Mouse (Mus musculus) layer of hippocampus, postnatal 10 days (tissue): ENCODE data around the gene Haus8. TPM values are rescaled to one million over a fixed set of nuclear protein-coding genes. Genes with fewer than 3 reads are reported as not detected.
A peak's percentile ranks its signal among the peaks of the same experiment; 100 is the strongest.
"Not testable (repeated sequence)": the region's sequence is repeated elsewhere in the genome, so short reads cannot be mapped to it uniquely, and the experiment has no call there.

Source experiments
- DNase-seq, 2 experiments: peaks; one replicate each; pipeline ENCODE4 v3.0.0; 2021; ENCODE audit warnings: low spot score in 2 of 2
- long read RNA-seq: library from polyadenylated mRNA; stranded (forward); transcript quantifications from one replicate; pipeline ENCODE4 v2.0.0, GENCODE M21; 2023
- total RNA-seq, 2 experiments: library from RNA; stranded (reverse); gene quantifications; 2 replicates each; pipeline ENCODE4 v1.2.3; 2021

Gene Haus8
- total RNA-seq, result 10 to 100 TPM; 19.0 to 22.3 TPM
- long read RNA-seq, transcript Haus8-201 (11 exons, 2,013 nt), result major isoform, 9 of 14 reads
- long read RNA-seq, partial matches to known transcripts, result 0 of 14 reads
- long read RNA-seq, other reads (novel, unspliced or antisense), result 5 of 14 reads

DNA sequence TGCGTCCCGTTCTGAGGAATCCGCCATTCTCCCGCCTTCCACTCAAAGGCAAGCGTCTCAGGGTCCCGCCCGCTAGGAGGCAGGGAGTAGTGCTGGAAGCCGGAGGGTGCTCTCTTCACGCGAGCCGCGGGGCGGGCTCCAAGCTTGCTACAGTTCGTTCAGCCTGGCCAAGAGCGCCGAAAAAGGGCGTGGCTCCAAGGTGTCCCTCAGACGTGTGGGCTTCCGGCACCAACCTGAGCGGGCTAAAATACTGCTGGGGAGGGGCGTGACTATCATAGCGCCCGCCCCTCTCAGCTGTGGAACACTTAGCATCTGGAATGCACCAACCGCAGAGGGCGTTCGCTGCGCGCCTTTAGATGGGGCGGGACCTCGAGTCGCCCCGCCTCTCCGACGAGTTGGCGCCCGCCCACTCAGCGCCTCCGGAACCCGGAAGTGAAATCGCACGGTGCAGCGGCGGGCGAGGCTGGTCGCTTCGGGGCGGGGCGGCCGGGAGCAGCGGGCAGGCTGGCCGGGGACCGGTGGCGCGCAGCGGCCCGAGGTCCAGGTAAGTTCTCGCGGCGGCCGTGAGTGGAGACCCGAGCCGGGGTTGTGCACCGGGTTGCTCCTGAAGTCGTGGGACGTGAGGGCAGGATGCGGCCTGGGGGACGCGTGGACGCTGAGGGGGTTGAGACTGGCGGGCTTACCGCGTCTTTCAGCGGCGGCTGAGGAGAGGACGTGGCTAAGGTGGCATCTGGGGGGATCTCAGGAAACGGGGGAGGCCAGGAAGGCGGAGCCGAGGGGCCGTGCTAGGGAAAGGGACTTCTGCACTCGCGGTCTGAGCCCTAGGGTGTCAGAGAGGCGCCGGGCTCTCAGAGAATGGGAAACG lies at the start of gene Haus8, which contains the start of gene Myo9b:
TSS of gene Haus8 (minus strand) at position 649 of the 865 bp plus-strand sequence.
TSS of gene Myo9b (plus strand) at position 429 of the 865 bp plus-strand sequence.
- DNase-seq, result peak; percentile 95 to 97

DNA sequence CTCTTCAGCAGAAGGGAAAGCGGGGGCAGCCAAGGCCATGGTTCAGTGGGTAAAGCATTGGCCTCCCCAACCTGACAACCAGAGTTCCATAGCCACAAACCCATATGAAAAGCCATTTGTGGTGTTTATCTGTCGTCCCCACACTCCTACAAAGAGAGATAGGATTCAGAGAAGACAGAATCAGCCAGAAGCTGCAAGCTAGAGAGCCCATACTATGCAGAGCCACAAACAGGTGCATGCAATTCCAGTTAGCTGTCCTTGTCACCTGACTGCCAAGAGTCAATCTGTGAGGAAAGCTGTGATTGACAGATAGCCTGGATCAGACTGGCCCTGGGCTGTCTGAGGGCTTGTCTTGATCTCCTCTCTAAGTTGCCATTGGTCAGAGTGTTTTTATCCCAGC lies 47.0 kb upstream of the Haus8 start:
- not testable (repeated sequence) for DNase-seq

DNA sequence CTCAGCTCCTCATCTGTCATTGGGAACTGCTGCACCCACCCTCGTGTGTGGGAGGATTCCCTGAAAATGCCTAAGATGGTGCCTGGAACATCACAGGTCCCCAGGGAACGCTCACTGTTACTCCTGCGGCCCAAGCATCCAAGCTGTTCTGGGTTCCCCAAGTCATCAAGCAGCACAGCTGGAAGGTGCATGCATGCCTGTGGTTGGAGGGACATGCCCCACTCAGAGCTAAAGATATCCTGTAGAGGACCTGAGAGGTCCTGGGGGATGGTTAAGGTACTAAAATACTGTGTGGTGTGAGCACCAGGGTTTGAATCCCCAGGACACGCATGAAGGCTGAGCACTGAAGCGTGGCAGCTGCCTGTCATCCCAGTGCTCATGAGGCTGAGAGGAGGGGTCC lies 45.9 kb upstream of the Haus8 start:
- not testable (repeated sequence) for DNase-seq

DNA sequence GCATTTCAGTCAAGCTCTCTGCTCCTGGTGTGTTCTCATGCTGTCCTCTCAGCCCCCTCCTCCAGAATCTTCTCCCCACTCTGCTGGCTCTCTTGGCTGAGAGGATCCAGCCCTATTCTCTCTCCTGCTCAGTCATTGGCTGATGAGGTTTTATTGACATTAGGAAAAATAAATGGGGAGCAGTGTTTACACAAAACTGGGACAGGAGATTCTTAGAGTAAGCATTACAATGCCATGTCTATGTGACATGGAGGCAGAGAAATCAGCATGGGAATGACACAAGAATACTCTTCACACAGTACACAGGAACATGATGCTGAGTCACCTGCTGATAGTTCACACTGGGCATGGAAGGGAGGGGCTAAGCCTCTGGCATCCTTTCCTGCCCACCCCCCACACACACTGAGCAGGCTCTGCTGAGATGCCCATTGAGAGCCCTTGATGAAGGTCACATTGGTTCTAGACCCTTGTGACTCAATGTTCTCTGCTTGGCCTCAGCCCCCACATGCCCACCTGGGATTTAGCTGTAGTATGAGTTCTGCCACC lies 43.8 kb upstream of the Haus8 start:
- DNase-seq, result no peak

DNA sequence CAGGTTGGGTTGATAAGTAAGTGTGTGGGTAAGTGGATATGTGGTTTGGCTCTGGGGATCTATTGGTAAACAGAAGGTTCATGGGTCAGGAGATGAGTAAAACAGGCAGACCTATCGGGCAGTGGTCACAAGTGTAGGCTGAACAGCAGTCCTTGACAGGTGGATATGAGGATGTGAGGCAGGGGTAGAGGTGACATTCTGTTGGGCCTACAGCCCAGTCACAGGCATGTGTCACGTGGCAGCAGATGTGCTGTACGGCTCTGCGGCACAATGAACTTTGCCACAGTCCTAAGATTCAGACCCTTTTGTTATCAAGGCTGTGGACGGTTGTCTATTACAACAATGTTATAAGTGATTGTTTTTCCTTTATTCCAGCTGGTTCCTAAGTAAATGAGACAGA lies 43.2 kb upstream of the Haus8 start:
- no peak for DNase-seq

DNA sequence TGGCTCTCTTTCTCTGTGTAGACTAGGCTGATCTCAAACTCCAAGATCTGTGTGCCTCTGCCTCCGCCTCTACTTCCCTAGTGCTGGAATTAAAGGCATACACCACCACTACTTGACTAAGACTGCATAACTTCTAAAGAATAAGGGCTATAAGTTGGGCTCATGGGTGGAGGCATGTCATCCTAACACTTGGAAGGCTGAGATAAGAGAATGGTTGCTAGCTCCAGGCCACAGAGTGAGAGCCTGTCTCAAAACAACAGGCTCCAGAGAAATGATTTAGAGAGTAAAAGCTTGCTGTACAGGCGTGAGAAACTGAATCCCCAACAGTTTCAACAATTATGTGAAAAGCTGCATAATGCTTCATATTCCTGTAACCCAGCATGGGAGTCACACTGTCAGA lies 41.2 kb upstream of the Haus8 start:
- DNase-seq, result no peak

DNA sequence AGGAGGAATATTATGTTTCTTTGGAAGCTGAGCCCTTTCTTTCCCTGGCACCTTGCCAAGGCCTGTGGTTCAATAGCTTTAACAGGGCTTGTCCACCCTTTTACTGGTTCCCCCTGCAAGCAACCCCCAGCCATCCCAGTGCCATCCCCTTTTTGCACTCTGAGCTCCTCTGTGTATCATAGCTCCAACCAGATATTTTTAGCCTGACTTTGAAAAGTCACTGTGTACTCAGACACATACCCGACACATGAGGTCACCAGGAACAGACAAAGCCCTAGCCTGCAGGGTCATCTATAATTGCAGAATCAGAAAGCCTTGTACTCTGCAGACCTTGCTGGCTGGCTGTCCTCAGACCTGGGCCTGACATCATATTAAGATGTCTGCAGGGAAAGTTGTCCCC lies 40.0 kb upstream of the Haus8 start:
- DNase-seq, result peak in 1 of 2 experiments; percentile 13

DNA sequence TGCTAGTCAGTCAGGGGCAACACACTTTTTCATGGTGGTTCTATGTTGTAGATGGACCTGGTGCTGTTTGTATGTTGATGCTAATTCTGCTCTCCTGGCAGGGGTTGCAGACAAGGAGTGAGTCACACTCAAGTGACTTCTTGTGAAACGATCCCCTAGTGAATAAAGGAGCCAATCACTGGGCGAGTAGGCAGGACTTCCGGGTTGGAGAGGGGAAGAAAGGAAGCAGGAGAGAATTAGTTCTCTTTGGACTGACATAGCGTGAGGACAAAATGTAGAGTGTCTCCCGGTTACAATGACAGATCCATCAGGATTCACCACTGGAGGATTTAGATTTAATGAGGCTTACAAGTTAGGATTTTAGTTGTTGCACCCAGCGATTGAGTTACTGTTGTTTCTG lies 37.7 kb upstream of the Haus8 start:
- DNase-seq, result no peak

DNA sequence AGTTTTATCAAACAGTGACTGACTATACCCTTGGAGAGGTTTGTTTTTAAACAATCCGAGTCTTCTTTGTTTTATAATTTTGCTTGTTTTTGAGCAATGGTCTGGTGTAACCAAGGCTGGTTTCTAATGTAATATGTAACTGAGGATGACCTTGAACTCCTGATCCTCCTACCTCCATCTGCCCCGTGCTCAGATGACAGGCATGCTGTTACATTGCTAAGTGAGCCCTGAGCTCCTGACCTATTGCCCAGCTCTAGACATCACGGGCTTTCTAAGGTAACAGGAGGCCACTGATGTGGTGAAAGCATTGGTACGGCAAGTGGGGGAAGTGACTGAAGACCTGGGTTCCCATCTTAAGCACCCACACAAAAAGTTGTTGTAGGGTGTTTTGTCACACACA lies 35.2 kb upstream of the Haus8 start:
- DNase-seq, result no peak

DNA sequence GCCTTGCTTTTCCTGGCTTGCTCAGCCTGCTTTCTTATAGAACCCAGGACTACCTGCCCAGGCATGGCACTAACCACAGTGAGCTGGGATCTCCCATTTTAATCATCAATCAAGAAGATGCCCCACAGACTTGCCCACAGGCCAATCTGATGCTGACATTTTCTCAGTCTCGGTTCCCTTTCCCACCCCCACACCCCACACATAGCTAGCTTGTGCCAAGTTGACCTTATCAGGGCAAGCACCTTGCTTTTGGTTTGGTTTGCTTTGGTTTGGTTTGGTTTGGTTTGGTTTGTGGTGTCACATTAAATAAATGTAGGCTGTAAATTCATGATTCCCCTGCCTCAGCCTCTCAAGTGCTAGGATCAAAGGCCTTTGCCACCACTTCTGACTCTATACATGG lies 34.6 kb upstream of the Haus8 start:
- DNase-seq, result no peak

DNA sequence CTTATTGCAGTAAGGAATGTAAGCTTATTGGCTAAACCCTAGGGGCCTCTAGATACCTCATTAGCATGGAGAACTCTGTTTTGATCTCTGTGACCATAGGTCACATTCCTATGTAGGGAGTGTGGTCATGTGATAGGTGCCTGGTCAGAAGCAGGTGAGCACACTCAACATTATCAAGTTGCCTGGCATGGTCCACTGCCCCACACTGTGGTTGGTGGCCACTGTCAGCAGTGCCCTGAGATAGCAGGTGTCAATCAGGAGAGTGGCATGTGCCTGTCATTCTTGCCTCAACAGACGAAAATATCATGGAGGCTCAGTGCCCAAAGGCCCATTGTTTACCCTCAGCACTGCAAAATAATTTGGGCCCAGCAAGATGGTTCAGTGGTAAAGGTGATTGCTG lies 33.3 kb upstream of the Haus8 start:
- DNase-seq, result no peak

DNA sequence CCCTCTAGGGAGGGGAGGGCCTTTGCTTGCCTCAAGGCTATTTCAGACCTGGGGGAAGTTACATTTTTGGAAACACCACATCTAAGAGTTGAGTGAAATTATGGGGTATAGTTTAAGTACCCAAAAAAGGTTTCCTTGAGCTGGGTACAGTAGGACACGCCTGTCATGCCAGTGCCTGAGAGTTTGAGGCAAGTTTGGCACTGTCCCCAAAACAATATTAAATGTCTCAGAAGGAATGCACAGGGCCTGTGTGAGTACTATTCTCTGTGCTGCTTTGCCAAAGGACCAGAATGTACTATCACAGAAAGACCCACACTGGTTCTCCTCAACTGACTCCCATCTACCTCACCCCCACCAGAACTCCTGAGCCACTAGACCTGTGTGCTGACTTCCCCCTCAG lies 30.9 kb upstream of the Haus8 start:
- no peak for DNase-seq

DNA sequence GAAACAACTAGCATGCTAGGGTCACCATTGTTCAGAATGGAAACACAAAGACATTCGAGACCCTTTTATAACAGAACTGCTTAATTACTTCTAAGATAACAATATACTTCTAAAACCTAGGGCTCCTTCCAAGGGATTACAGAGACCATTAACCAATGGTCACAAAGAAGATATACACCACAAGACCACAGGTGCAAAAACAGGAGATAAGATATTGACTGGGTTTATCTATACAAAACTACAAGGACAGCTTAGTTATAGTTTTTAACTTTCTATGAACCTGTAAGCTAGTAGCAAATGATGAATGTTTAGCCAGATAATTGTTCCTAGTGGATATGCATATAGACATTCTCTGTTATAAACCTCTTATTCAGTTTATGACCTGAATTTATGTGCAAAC lies 30.1 kb upstream of the Haus8 start:
- no peak for DNase-seq

DNA sequence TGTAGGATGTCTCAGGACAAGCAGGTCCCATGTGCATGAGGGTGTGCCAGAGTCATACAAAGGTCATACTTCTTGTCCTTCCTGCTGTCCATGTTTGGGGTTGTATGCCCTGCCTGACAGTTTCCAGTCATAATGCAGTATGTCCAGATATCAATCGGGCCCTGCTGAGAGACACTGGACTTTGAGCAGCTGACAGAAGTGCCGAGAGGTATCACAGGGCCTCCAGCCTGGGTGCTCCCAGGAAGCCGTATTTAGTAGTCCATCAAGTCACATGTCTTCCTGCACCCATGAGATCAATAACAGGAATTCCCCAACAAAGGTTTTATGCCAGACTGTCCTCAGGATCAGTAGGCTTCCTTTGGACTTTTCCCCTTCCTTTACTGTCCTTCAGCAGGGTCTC lies 27.0 kb upstream of the Haus8 start:
- DNase-seq, result no peak

DNA sequence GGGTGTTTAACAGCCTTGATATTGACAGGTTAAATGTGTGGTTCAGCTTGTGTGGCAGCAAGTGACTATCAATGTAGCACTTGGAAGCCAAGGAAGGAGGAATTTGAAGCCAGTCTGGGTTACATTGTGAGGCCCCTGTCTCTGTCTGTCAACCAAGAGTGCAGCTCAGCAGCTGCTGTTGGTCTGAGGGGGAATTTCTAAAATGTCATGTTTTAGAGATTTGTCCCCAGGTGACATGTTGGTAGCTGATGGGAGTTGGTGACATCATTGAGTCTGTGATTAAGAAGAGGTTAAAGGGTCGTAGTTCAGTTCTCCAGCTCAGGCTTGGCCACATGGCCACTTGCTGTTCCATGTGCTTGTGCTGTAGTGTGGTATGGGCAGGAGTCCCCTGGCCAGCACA lies 24.7 kb upstream of the Haus8 start:
- DNase-seq, result no peak

DNA sequence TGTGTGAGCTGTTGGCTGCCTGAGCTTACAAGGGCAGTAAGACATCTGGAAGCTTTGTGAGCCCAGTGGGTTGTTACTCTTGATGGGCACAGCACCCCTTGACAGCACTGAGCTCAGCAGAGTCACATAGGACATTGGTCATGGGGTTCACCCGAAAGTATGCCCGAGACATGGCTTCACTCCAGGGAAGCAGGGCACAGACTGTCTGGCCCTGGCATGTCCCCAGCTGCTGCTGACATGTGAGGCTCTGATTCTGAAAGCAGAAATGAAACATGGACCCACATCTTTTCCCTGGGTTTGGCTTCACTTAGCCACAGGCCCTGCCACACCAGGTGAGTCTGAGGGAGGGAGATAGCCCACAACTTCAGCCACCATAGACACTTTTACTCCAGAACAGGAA lies 24.1 kb upstream of the Haus8 start:
- no peak for DNase-seq

DNA sequence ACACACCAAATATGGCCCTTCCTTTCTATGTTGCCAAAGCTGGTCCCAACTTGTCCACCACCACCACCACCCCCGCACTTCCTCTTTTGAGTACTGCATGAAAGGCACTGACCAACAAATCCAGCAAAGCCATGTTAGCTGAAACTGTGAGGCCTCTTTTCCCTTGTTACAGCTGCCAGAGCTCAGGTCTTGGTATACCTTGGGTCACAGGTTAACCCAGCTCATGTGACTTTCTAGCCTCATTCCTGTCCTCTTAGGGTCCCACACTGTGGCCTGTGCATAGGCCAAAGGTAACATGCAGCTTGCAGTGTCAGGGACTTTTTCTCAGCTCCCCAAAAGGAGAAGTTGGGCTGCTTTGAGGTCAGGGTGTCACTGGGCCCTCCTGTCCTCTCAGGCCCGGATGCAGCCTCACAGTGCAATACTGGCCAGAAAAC lies 23.5 kb upstream of the Haus8 start:
- no peak for DNase-seq

DNA sequence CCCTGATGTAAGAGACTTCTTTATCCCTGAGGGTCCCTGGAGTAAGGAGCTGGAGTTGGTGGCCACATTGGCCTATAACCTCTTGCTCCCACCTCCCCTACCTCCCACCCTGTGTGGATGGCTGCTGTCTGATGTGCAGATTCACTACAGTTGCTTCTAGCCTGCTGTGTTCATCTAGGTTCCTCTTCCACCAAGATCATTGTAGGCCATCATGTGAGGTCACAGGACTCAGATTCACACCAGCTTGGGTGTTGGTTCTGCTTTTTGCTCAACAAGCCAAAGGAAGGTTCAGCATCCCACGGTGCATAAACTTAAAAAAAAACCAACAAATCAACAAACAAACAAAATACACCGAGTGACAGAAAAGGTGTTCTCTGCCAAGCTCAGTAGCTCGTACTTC lies 21.2 kb upstream of the Haus8 start:
- not testable (repeated sequence) for DNase-seq

DNA sequence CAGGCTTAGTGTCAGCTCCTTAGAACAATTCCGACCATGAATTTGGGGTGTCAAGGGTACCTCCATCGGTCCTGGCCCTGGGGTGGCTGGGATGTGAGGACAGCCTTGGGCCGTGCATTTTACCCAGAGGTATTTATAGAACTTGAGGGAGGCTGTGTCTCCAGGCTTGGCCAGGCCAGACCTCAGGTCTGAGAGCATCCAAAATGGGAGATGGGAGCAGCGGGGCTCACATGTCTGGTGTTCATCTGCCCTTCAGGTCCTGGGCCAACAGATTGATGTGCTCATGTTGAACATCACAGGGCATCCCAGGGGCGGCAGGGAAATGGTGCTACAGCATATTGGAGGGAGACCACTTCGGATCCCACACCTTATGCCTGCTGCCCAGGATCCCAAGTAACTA lies 18.6 kb upstream of the Haus8 start:
- no peak for DNase-seq

DNA sequence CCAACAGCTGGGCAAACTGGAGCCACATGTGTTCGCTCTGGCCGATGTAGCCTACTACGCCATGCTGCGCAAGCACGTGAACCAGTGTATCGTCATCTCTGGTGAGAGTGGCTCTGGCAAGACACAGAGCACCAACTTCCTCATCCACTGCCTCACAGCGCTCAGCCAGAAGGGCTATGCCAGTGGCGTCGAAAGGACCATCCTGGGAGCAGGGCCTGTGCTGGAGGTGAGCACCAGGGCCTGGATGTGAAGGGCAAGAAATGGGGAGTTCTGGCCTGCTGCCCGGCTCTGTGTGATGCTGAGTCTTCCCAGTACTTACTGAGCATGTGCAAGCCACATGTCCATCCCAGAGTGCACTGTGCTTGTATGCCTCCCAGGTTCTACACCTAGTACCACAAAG lies 18.2 kb upstream of the Haus8 start:
- DNase-seq, result no peak

DNA sequence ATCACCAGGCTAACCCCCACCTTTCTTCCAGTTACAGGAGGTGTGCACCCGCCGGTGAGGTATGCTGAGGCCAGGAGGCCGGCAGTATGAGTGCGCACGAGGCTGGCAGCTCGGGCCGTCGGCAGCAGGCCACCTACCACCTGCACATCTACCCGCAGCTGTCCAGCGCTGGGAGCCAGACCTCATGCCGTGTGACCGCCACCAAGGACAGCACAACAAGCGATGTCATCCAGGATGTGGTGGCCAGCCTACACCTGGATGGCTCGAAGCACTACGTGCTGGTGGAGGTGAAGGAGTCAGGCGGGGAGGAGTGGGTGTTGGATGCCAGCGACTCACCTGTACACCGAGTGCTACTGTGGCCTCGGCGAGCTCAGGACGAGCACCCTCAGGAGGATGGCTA lies 17.5 kb upstream of the Haus8 start:
- no peak for DNase-seq

DNA sequence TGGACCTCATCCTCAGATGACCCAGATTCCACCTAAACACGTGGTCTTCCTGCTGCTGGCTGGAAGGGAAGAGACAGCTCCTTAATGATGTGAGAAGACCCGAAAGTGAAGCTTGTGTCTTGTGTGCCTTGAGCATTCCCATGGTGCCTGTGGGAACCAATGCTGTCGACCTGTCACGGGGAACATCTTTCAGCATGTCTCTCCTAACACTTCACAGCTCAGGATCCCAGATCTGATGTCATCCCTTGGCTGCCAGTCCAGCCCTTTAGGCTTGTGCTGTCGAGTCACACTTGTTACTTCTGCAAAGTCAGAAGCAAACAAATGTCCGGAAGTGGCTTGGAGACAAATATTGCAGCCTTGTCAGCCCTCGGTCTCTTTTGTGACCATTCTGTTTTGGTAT lies 16.4 kb upstream of the Haus8 start:
- DNase-seq, result no peak
